Mouse (Mus musculus) heart, embryonic 15.5 days (tissue): ENCODE results near the gene G0s2. TPM values are rescaled to one million over a fixed set of nuclear protein-coding genes. Genes with fewer than 3 reads are reported as not detected.

ENCODE experiments used
- ATAC-seq: fragments of 200-750 bp; cut with Nextera tagmentation; replicated peaks from 2 replicates; pipeline ENCODE4 v1.8.0; 2017; ENCODE audit warnings: low read depth, moderate TSS enrichment; ENCODE audit not compliant: insufficient number of reproducible peaks, insufficient read depth, low FRiP score
- H3K27ac ChIP-seq: fragments of 300-500 bp; sonication (generic); 2 replicates; pipeline ENCODE4 v1.5.1; 2015; ENCODE audit warnings: mild to moderate bottlenecking, inconsistent platforms
- H3K27me3 ChIP-seq: fragments of 300-500 bp; sonication (generic); 2 replicates; pipeline ENCODE4 v1.6.1; 2015; ENCODE audit warnings: inconsistent platforms
- H3K36me3 ChIP-seq: fragments of 300-500 bp; sonication (generic); 2 replicates; pipeline ENCODE4 v1.6.1; 2015; ENCODE audit warnings: mild to moderate bottlenecking, inconsistent platforms
- H3K4me1 ChIP-seq: fragments of 300-500 bp; sonication (generic); replicated peaks from 2 replicates; pipeline ENCODE4 v1.6.1; 2015; ENCODE audit warnings: inconsistent platforms
- H3K4me2 ChIP-seq: fragments of 300-500 bp; sonication (generic); 2 replicates; pipeline ENCODE4 v1.6.1; 2015; ENCODE audit warnings: inconsistent platforms, mild to moderate bottlenecking, moderate library complexity
- H3K4me3 ChIP-seq: fragments of 300-500 bp; sonication (generic); 2 replicates; pipeline ENCODE4 v1.5.1; 2015; ENCODE audit warnings: mild to moderate bottlenecking, inconsistent platforms
- H3K9ac ChIP-seq: fragments of 300-500 bp; sonication (generic); 2 replicates; pipeline ENCODE4 v1.6.1; 2015; ENCODE audit warnings: mild to moderate bottlenecking, inconsistent platforms
- H3K9me3 ChIP-seq: fragments of 300-500 bp; sonication (generic); replicated peaks from 2 replicates; pipeline ENCODE4 v1.6.1; 2016; ENCODE audit warnings: inconsistent platforms
- WGBS: fragments of 180-500 bp; shearing (Covaris S2); methylation state at CpG from one replicate; pipeline ENCODE4 v1.1.7; 2015; ENCODE audit warnings: mixed read lengths; 5-methylcytosine and 5-hydroxymethylcytosine counted together
- polyA plus RNA-seq: library from polyadenylated mRNA; unstranded; fragments of >200 nt; fragmentation: Nextera tagmentation; extraction: Ambion mirVana; gene quantifications from 2 replicates; pipeline ENCODE4 v1.2.1, GENCODE M21; 2015

Gene G0s2
- polyA plus RNA-seq, 1 experiment from 2014 or later = 103 TPM

- ATAC-seq = no peak
- no peak overlapping the region for H3K9ac ChIP-seq
- no peaks in the 10 kb centered on the region for H3K36me3 ChIP-seq
- no peak overlapping the region for H3K4me3 ChIP-seq
- H3K4me2 ChIP-seq = no peak overlapping the region
- no peaks in the 10 kb centered on the region for H3K4me1 ChIP-seq
- H3K27ac ChIP-seq = no peak overlapping the region
- WGBS = 53% methylated on average over 3 of the region's 3 CpGs
- no peaks in the 10 kb centered on the region for H3K9me3 ChIP-seq
- no peaks in the 10 kb centered on the region for H3K27me3 ChIP-seq
These were observed 42.5 kb downstream of the G0s2 start for GRCm38 (mm10) chr1:193230531-193230930.

- H3K36me3 ChIP-seq = no peaks in the 10 kb centered on the region
- no peak overlapping the region for H3K4me3 ChIP-seq
- WGBS = 91% methylated on average over 5 of the region's 5 CpGs
- H3K27me3 ChIP-seq = no peaks in the 10 kb centered on the region
- no peak overlapping the region for H3K27ac ChIP-seq
- ATAC-seq = no peak
- H3K4me2 ChIP-seq = no peak overlapping the region
- H3K9ac ChIP-seq = no peak overlapping the region
- H3K4me1 ChIP-seq = no peaks in the 10 kb centered on the region
- no peaks in the 10 kb centered on the region for H3K9me3 ChIP-seq
These were observed 43.4 kb downstream of the G0s2 start for GRCm38 (mm10) chr1:193229570-193229969.

- Histone ChIP-seq H3K4me3 (no peak overlapping the region), H3K9ac (no peak overlapping the region), H3K36me3 (no peaks in the 10 kb centered on the region), H3K4me1 (no peaks in the 10 kb centered on the region), H3K9me3 (no peaks in the 10 kb centered on the region), H3K4me2 (no peak overlapping the region), H3K27ac (no peak overlapping the region), H3K27me3 (no peaks in the 10 kb centered on the region)
- 81% methylated on average over 4 of the region's 4 CpGs for whole genome bisulfite sequencing
- no peak for ATAC-seq
These were observed 45.5 kb downstream of the G0s2 start for GRCm38 (mm10) chr1:193227537-193227936.

GRCm38 (mm10) chr1:193226724-193227522 is 46.1 kb downstream of the G0s2 start:
- Histone ChIP-seq H3K4me2 (no peak overlapping the region), H3K36me3 (no peaks in the 10 kb centered on the region), H3K4me3 (no peak overlapping the region), H3K9me3 (no peaks in the 10 kb centered on the region), H3K4me1 (no peaks in the 10 kb centered on the region), H3K27ac (no peak overlapping the region), H3K27me3 (no peaks in the 10 kb centered on the region), H3K9ac (no peak overlapping the region)
- ATAC-seq = no peak
- WGBS = 38% methylated on average over 7 of the region's 7 CpGs

- no peaks in the 10 kb centered on the region for H3K36me3 ChIP-seq
- 81% methylated on average over 4 of the region's 4 CpGs for WGBS
- H3K4me1 ChIP-seq = no peaks in the 10 kb centered on the region
- ATAC-seq = no peak
- no peak overlapping the region for H3K4me2 ChIP-seq
- no peaks in the 10 kb centered on the region for H3K9me3 ChIP-seq
- no peak overlapping the region for H3K27ac ChIP-seq
- no peak overlapping the region for H3K9ac ChIP-seq
- no peak overlapping the region for H3K4me3 ChIP-seq
- no peaks in the 10 kb centered on the region for H3K27me3 ChIP-seq
These were observed 46.9 kb downstream of the G0s2 start for GRCm38 (mm10) chr1:193226114-193226513.

- no peak overlapping the region for H3K9ac ChIP-seq
- no peak for ATAC-seq
These were observed 47.5 kb downstream of the G0s2 start for GRCm38 (mm10) chr1:193225531-193225930.

More at GRCm38 (mm10) chr1:193225531-193225930, 47.5 kb downstream of the G0s2 start:
- Histone ChIP-seq H3K4me1 (no peaks in the 10 kb centered on the region), H3K36me3 (no peaks in the 10 kb centered on the region), H3K9me3 (no peaks in the 10 kb centered on the region), H3K27me3 (no peaks in the 10 kb centered on the region), H3K4me2 (no peak overlapping the region), H3K4me3 (no peak overlapping the region), H3K27ac (no peak overlapping the region)
- 56% methylated on average over 3 of the region's 3 CpGs for WGBS

Other genes with a start within 250 kb of the G0s2 start
- 0.21 and 0.55 TPM in 2 replicates for gene Syt14, start 237.4 kb downstream of the G0s2 start, polyA plus RNA-seq
- 3.8 and 4.9 TPM in 2 replicates for gene Diexf, start 142.9 kb downstream of the G0s2 start, polyA plus RNA-seq
- gene Irf6, start 120.1 kb downstream of the G0s2 start, polyA plus RNA-seq = 4.8 and 8.3 TPM in 2 replicates
- 10.7 and 11.9 TPM in 2 replicates for gene A130010J15Rik, start 105.2 kb downstream of the G0s2 start, polyA plus RNA-seq
- 2.1 and 6.9 TPM in 2 replicates for gene Traf3ip3, start 71.5 kb downstream of the G0s2 start, polyA plus RNA-seq
- 4.7 and 9.0 TPM in 2 replicates for gene Lamb3, start 65.5 kb downstream of the G0s2 start, polyA plus RNA-seq
- 1.9 and 4.6 TPM in 2 replicates for gene Hsd11b1, start 9.1 kb downstream of the G0s2 start, polyA plus RNA-seq
- gene Camk1g, start 97.1 kb upstream of the G0s2 start, polyA plus RNA-seq = 11.5 and 13.3 TPM in 2 replicates